Mouse (Mus musculus): Measurements from ENCODE around the gene Secisbp2l.

Secisbp2l gene

GRCm38 (mm10) chr2:125701606-125702005 lies 81.1 kb downstream of the Secisbp2l start:
- DNase-seq, result no peak

- peak; percentile 58 to 61 for DNase-seq
Measured at GRCm38 (mm10) chr2:125696219-125696618, 86.5 kb downstream of the Secisbp2l start.

GRCm38 (mm10) chr2:125694798-125695197 lies 87.9 kb downstream of the Secisbp2l start:
- DNase-seq, result no peak

- no peak for DNase-seq
Measured at GRCm38 (mm10) chr2:125692010-125692409, 90.7 kb downstream of the Secisbp2l start.

All from lung, postnatal 4 days (tissue).